Mouse (Mus musculus): Measurements from ENCODE around the gene Rgs14.

GRCm38 (mm10) chr13:55327633-55328032 lies 41.9 kb upstream of the Rgs14 start:
- TF ChIP-seq EP300 (IDR thresholded peaks at IDR 0.05; ENCODE audit: insufficient read depth, low read depth, low read length) (0 out of 2 replicates have a peak, but pooled peaks have one; percentile 49), POLR2A (IDR thresholded peaks at IDR 0.05; ENCODE audit: insufficient read depth, low read depth, low read length) (no peak)

All from heart, adult 2 months (tissue).